Mouse (Mus musculus) hindbrain, embryonic 16.5 days (tissue): ENCODE measurements at regions not wholly inside any gene's neighbourhood (a gene's known extent, or its start where the extent isn't known, plus 50 kb on each side); places are given as distances from the start of the nearest gene placed in this dataset.

Experiments
- ATAC-seq: fragments of 200-750 bp; cut with Nextera tagmentation; 2 replicates; pipeline ENCODE4 v1.8.0; 2017; ENCODE audit warnings: moderate TSS enrichment, moderate library complexity
- H3K27ac ChIP-seq: fragments of 300-500 bp; sonication (generic); 2 replicates; pipeline ENCODE4 v1.5.1; 2014; ENCODE audit warnings: low read depth, mild to moderate bottlenecking, control low read depth, low read length, moderate library complexity
- H3K27me3 ChIP-seq: fragments of 300-500 bp; sonication (generic); replicated peaks from 2 replicates; pipeline ENCODE4 v1.6.1; 2014; ENCODE audit warnings: low read length; ENCODE audit not compliant: control insufficient read depth, insufficient read depth
- H3K36me3 ChIP-seq: fragments of 300-500 bp; sonication (generic); 2 replicates; pipeline ENCODE4 v1.6.1; 2014; ENCODE audit warnings: mild to moderate bottlenecking, low read length, moderate library complexity, mixed read lengths; ENCODE audit not compliant: control insufficient read depth, insufficient read depth
- H3K4me1 ChIP-seq: fragments of 300-500 bp; sonication (generic); 2 replicates; pipeline ENCODE4 v1.6.1; 2014; ENCODE audit warnings: low read depth, low read length; ENCODE audit not compliant: control insufficient read depth, insufficient read depth
- H3K4me2 ChIP-seq: fragments of 300-500 bp; sonication (generic); 2 replicates; pipeline ENCODE4 v1.6.1; 2014; ENCODE audit warnings: mild to moderate bottlenecking, low read length, control low read depth, moderate library complexity
- H3K4me3 ChIP-seq: fragments of 300-500 bp; sonication (generic); 2 replicates; pipeline ENCODE4 v1.5.1; 2014; ENCODE audit warnings: mild to moderate bottlenecking, low read length, control low read depth, moderate library complexity
- H3K9ac ChIP-seq: fragments of 300-500 bp; sonication (generic); 2 replicates; pipeline ENCODE4 v1.6.1; 2014; ENCODE audit warnings: low read depth, mild to moderate bottlenecking, control low read depth, low read length, moderate library complexity
- H3K9me3 ChIP-seq: fragments of 300-500 bp; sonication (generic); 2 replicates; pipeline ENCODE4 v1.6.1; 2014; ENCODE audit warnings: mild to moderate bottlenecking, low read length, moderate library complexity; ENCODE audit not compliant: control insufficient read depth
- WGBS: fragments of 180-500 bp; shearing (Covaris S2); extraction: QIAGEN DNeasy Blood & Tissue Kit; methylation state at CpG from one replicate; pipeline ENCODE4 v1.1.7; 2014; 5-methylcytosine and 5-hydroxymethylcytosine counted together

DNA sequence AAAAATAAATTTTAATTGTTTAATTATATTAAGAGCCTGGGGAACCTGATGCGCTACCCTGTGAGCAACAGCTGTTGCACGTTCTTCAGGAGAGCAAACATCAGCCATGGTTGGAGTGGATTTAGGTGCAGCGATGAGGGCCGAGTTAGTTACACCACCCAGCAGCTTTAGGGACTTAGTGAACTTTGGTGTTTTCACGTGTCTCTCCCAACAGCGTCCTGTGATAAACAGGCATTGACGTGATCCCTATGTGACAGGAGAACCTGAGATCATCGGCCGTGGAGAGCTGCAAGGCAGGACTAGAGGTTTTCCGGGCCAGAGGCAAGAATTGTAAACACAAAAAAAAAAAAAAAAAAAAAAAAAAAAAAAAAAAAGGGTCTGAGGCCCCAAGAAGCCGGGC lies 52.1 kb upstream of the Foxq1 start:
- no peak overlapping the region for H3K4me2 ChIP-seq
- WGBS: 90% methylated on average over 11 of the region's 11 CpGs
- no peaks in the 10 kb centered on the region for H3K36me3 ChIP-seq
- H3K27me3 ChIP-seq: no peaks in the 10 kb centered on the region
- H3K4me1 ChIP-seq: no peaks in the 10 kb centered on the region
- H3K9ac ChIP-seq: no peak overlapping the region
- H3K9me3 ChIP-seq: no peaks in the 10 kb centered on the region
- no peak overlapping the region for H3K27ac ChIP-seq
- no peak overlapping the region for H3K4me3 ChIP-seq
- no peak for ATAC-seq

DNA sequence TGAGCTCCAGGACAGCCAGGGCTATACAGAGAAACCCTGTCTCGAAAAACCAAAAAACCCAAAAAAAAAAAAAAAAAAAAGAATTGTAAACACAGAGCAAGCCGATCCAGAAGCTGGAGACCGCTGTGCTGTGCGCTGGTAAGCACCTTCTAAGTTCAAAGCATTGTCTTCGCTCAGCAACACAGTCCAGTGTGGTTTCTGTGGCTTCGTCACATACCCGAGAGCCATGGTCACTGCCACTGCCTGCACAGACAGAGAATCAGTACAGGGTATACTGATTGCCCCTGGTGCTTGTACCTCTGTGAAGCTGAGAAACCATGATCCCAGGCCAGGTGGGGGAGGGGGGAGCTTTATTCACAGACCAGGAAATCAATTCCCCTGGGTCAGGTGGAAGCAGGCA lies 51.6 kb upstream of the Foxq1 start:
- Histone ChIP-seq H3K36me3 (no peaks in the 10 kb centered on the region), H3K27ac (no peak overlapping the region), H3K9me3 (no peaks in the 10 kb centered on the region), H3K27me3 (no peaks in the 10 kb centered on the region), H3K4me3 (no peak overlapping the region), H3K4me2 (no peak overlapping the region), H3K9ac (no peak overlapping the region), H3K4me1 (no peaks in the 10 kb centered on the region)
- ATAC-seq: no peak
- WGBS: 92% methylated on average over 6 of the region's 7 CpGs

GRCm38 (mm10) chr13:31505386-31505785 lies 50.5 kb upstream of the Foxq1 start:
- Histone ChIP-seq H3K27me3 (no peaks in the 10 kb centered on the region), H3K36me3 (no peaks in the 10 kb centered on the region), H3K27ac (no peak overlapping the region), H3K4me2 (no peak overlapping the region), H3K4me3 (no peak overlapping the region), H3K4me1 (no peaks in the 10 kb centered on the region), H3K9me3 (no peaks in the 10 kb centered on the region), H3K9ac (no peak overlapping the region)
- WGBS: 93% methylated on average over 10 of the region's 10 CpGs
- no peak for ATAC-seq
